Mouse (Mus musculus) liver, embryonic 14.5 days (tissue): ENCODE results near the gene Msantd2. TPM values are rescaled to one million over a fixed set of nuclear protein-coding genes. Genes with fewer than 3 reads are reported as not detected.

Experiments
- ATAC-seq: fragments of 200-750 bp; cut with Nextera tagmentation; 2 replicates; pipeline ENCODE4 v1.8.0; 2017; ENCODE audit warnings: moderate number of reproducible peaks, mild to moderate bottlenecking, moderate library complexity; ENCODE audit not compliant: insufficient read depth
- DNase-seq, 3 experiments: peaks; one replicate each; pipeline ENCODE4 v3.0.0-alpha.2; 2012 to 2013; ENCODE audit warnings: low read depth in 3 of 3, low spot score in 3 of 3
- H3K27ac ChIP-seq: fragments of 300-500 bp; sonication (generic); 2 replicates; pipeline ENCODE4 v1.5.1; 2014; ENCODE audit warnings: moderate library complexity, mild to moderate bottlenecking, control low read depth, inconsistent platforms
- H3K27me3 ChIP-seq: fragments of 300-500 bp; sonication (generic); 2 replicates; pipeline ENCODE4 v1.6.1; 2014; ENCODE audit warnings: mild to moderate bottlenecking, low read length, moderate library complexity; ENCODE audit not compliant: control insufficient read depth, insufficient read depth
- H3K36me3 ChIP-seq: fragments of 300-500 bp; sonication (generic); replicated peaks from 2 replicates; pipeline ENCODE4 v1.6.1; 2014; ENCODE audit warnings: low read depth; ENCODE audit not compliant: control insufficient read depth, insufficient read depth
- H3K4me1 ChIP-seq, 2 experiments: fragments of 200-500 bp in 1 of 2; fragments of 300-500 bp in 1 of 2; sonication (generic) in 1 of 2; replicated peaks; 2 replicates each; pipeline ENCODE4 v1.6.1; 2012 to 2014; ENCODE audit warnings: antibody characterized with exemption in 1 of 2, inconsistent platforms in 1 of 2, low read length in 1 of 2; ENCODE audit not compliant: control insufficient read depth in 2 of 2, insufficient read depth in 2 of 2
- H3K4me2 ChIP-seq: fragments of 300-500 bp; sonication (generic); 2 replicates; pipeline ENCODE4 v1.6.1; 2014; ENCODE audit warnings: low read depth, mild to moderate bottlenecking, control low read depth, moderate library complexity
- H3K4me3 ChIP-seq, 2 experiments: fragments of 200-500 bp in 1 of 2; fragments of 300-500 bp in 1 of 2; sonication (generic) in 1 of 2; 2 replicates each; pipeline ENCODE4 v1.5.1; 2012 to 2014; ENCODE audit warnings: low read depth in 2 of 2, low read length in 2 of 2, mild to moderate bottlenecking in 2 of 2, control low read depth in 1 of 2, inconsistent platforms in 1 of 2, moderate library complexity in 1 of 2; ENCODE audit not compliant: insufficient read depth in 1 of 2
- H3K9ac ChIP-seq: fragments of 300-500 bp; sonication (generic); replicated peaks from 2 replicates; pipeline ENCODE4 v1.6.1; 2014; ENCODE audit warnings: mild to moderate bottlenecking, control low read depth, moderate library complexity
- H3K9me3 ChIP-seq: fragments of 300-500 bp; sonication (generic); 2 replicates; pipeline ENCODE4 v1.6.1; 2016; ENCODE audit warnings: low read length, mixed read lengths; ENCODE audit not compliant: control insufficient read depth
- CTCF ChIP-seq: IDR thresholded peaks from 2 replicates; pipeline ENCODE4 v1.5.1; 2016; ENCODE audit warnings: antibody characterized with exemption, low read depth, control low read depth
- EP300 ChIP-seq: IDR thresholded peaks from 2 replicates; pipeline ENCODE4 v1.6.1; 2016; ENCODE audit warnings: antibody characterized with exemption, low read depth
- WGBS: fragments of 180-500 bp; shearing (Covaris S2); extraction: QIAGEN DNeasy Blood & Tissue Kit; methylation state at CpG from one replicate; pipeline ENCODE4 v1.1.7; 2014; ENCODE audit not compliant: insufficient replicate concordance; 5-methylcytosine and 5-hydroxymethylcytosine counted together
- polyA plus RNA-seq, 2 experiments: library from polyadenylated mRNA; depleted of rRNA in 1 of 2; stranded (reverse) in 1 of 2; unstranded in 1 of 2; fragments of >200 nt; fragmentation: Nextera tagmentation in 1 of 2; extraction: Ambion mirVana in 1 of 2; gene quantifications; 2 replicates each; pipeline versions ENCODE4 v1.2.1 to v1.2.3; 2012 to 2014

Gene Msantd2
- polyA plus RNA-seq, 2 experiments = 3.8 to 9.3 TPM

DNA sequence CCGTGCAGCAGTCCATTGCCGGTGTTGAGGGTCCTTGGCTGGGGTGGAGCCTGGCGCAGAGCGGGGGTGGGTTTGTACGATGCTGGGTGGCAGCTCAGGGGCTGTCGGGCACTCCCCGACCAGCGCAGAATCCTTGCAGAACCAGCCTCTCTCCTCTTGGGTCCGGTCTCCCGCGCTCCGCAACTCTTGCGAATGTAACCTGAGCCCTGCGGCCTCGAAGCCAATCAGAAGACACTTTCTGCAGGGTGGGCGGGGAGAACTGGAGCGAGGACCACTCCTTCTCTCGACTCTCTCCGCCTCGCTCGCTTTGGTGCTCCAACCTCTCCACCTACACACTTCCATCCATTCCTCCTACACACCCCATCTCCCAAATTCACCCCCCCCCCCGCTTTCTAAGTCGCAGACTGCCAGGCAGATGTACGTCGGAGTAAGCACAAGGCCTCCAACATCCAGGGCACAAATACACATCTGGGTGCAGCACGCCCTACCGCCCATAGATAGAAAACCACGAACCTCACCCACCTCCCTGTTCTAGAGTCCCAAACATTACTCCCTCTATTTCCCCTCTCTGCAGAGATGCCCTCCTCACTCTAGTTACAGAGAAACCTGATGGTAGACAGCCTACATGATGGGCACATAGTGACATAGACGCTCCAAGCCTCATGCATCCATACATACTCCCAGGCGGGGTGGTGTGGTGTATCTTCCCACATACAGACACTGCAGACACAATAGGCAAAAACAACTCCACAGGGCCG, 63.6 kb downstream of the Msantd2 start, which contains the start of gene Nrgn:
Nrgn (minus strand) TSS at position 369 of the 758 bp plus-strand sequence.
- H3K27ac ChIP-seq = no peak within 1 kb of the TSS
- no peak for TF ChIP-seq EP300
- TF ChIP-seq CTCF = no peak
- H3K9me3 ChIP-seq = no peaks in the 10 kb centered on the region
- 2% methylated on average over 31 of the region's 31 CpGs for WGBS
- H3K4me1 ChIP-seq = peaks cover 0 to 37% of the 10 kb centered on the region in 2 experiments; a peak in 2 of 4 replicates
- peak within 1 kb of the TSS; percentile 55 for H3K9ac ChIP-seq
- peak within 1 kb of the TSS; percentile 84 for H3K4me2 ChIP-seq
- H3K27me3 ChIP-seq = peaks cover 8% of the 10 kb centered on the region
- DNase-seq (peak; percentile 54 to 66 (median 59)), ATAC-seq (peak; percentile 81)
- no peaks in the 10 kb centered on the region for H3K36me3 ChIP-seq
- H3K4me3 ChIP-seq = peak within 1 kb of the TSS; percentile 44 to 51

DNA sequence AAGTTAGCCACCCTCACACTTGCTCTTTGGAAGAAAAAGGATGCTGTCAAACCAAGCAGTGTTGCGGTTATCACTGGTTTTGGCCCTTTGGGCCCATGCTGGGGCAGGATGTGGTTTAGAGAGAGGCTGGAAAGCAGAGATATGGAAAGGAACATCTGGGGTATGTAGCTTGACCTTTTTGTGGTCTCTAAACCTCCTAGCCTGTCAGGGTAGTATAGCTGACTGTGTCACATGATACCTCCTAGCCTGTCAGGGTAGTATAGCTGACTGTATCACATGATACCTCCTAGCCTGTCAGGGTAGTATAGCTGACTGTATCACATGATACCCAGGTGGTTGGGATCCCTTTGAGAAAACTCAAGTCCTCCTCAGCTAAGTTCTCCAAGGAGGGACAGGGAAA, 65.2 kb downstream of the Msantd2 start:
- DNase-seq (no peak), ATAC-seq (peak; percentile 80)
- H3K27me3 ChIP-seq = peaks cover 8% of the 10 kb centered on the region
- no peak overlapping the region for H3K4me3 ChIP-seq
- no peak overlapping the region for H3K9ac ChIP-seq
- 19% methylated on average over 1 of the region's 1 CpGs for WGBS
- peaks cover 0 to 37% of the 10 kb centered on the region in 2 experiments; a peak in 2 of 4 replicates for H3K4me1 ChIP-seq
- H3K9me3 ChIP-seq = no peaks in the 10 kb centered on the region
- no peak overlapping the region for H3K27ac ChIP-seq
- H3K36me3 ChIP-seq = no peaks in the 10 kb centered on the region
- H3K4me2 ChIP-seq = no peak overlapping the region
- TF ChIP-seq CTCF (no peak), EP300 (peak; percentile 45; the same call in 1 of the 2 replicates)

DNA sequence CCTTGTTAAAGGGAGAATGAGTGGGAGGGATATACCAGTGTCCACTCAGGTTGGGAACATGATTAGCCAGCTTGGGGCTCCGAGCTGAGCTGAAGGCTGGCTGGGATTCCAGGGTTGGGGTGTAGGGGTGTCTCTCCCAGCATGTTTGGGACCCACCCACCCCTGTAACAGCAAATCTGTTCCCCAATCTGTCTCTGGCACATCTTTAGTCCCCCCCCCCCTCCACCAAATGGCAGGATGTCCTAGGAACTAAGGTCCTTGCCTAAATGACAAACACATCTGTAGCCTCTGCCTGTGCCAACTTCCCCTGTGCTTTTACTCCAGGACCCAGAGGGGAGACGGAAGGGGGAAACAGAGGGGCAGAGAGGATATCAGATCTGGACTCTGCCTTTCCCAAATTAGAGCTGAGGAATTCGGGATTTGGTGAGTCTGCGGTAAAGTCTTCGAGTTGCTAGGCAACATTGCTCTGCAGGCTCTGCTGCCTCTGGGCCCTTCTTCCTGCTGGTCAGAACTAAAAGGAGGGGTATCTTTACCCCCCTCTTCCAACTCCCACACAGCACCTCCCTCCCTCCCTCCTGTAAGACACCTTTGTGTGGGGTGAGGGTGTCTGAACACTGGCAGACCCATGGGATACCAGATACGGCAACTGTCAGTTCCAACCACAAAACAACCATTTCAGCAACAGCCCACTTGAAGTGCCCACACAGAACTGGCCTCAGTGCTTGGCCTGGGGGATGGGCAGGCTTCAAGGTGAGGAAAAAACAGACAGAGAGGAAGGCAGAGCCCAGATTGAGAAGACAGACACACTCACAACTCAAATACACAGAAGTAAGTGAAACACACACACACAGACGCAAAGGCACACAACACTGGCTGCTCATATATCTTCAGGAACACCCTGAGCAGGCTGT, 66.0 kb downstream of the Msantd2 start, which contains the start of gene Siae:
Siae (plus strand) TSS at position 861 of the 911 bp plus-strand sequence.
- DNase-seq (no peak), ATAC-seq (no peak)
- Histone ChIP-seq H3K27ac (no peak within 1 kb of the TSS), H3K4me3 (no peak within 1 kb of the TSS), H3K27me3 (peaks cover 8% of the 10 kb centered on the region), H3K9ac (no peak within 1 kb of the TSS), H3K36me3 (no peaks in the 10 kb centered on the region), H3K4me2 (no peak within 1 kb of the TSS), H3K4me1 (peaks cover 0 to 37% of the 10 kb centered on the region in 2 experiments; a peak in 2 of 4 replicates), H3K9me3 (no peaks in the 10 kb centered on the region)
- 30% methylated on average over 7 of the region's 7 CpGs for WGBS
- TF ChIP-seq CTCF = no peak
- no peak for TF ChIP-seq EP300

DNA sequence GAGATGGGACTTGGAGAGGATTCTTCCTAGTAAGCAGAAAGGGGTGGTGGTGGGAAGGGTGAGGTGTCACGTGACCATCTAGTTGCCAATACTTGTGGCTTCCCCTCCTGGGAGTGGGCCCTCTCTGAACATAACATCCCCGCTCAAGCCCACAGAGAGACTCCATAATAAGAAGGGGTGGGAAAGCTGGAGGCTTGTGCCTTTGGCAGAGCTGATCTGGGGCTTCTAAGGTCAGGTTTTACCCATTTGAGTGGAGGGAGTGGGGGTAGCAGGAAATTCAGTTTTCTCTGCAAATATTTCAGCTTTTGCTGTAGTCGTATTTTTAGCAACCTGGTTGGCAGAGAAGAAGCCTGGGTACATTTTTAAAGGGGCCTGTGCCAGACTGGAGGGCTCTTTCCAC, 67.2 kb downstream of the Msantd2 start:
- 43% methylated on average over 3 of the region's 3 CpGs for WGBS
- Histone ChIP-seq H3K4me2 (no peak overlapping the region), H3K4me1 (peaks cover 0 to 35% of the 10 kb centered on the region in 2 experiments; a peak in 2 of 4 replicates), H3K9ac (no peak overlapping the region), H3K9me3 (no peaks in the 10 kb centered on the region), H3K27me3 (peaks cover 7% of the 10 kb centered on the region), H3K27ac (no peak overlapping the region), H3K4me3 (no peak overlapping the region), H3K36me3 (no peaks in the 10 kb centered on the region)
- TF ChIP-seq EP300 = no peak
- TF ChIP-seq CTCF = no peak
- ATAC-seq = no peak
- no peak for DNase-seq
